Mouse (Mus musculus) embryonic facial prominence, embryonic 14.5 days (tissue): Measurements from ENCODE around the gene Tax1bp3. TPM values are rescaled to one million over a fixed set of nuclear protein-coding genes. Genes with fewer than 3 reads are reported as not detected.

Experiments
- ATAC-seq: fragments of 200-750 bp; cut with Nextera tagmentation; 2 replicates; pipeline ENCODE4 v1.8.0; 2017; ENCODE audit warnings: low read depth, moderate number of reproducible peaks, moderate TSS enrichment
- DNase-seq: peaks from one replicate; pipeline ENCODE4 v3.0.0-alpha.2; 2015; ENCODE audit warnings: low spot score
- H3K27ac ChIP-seq: fragments of 300-500 bp; sonication (generic); replicated peaks from 2 replicates; pipeline ENCODE4 v1.5.1; 2014; ENCODE audit warnings: low read depth, mild to moderate bottlenecking, low read length, moderate library complexity
- H3K27me3 ChIP-seq: fragments of 300-500 bp; sonication (generic); replicated peaks from 2 replicates; pipeline ENCODE4 v1.6.1; 2014; ENCODE audit warnings: low read length; ENCODE audit not compliant: control insufficient read depth, insufficient read depth
- H3K36me3 ChIP-seq: fragments of 300-500 bp; sonication (generic); 2 replicates; pipeline ENCODE4 v1.6.1; 2014; ENCODE audit warnings: low read length, mixed read lengths; ENCODE audit not compliant: control insufficient read depth, insufficient read depth
- H3K4me1 ChIP-seq: fragments of 300-500 bp; sonication (generic); 2 replicates; pipeline ENCODE4 v1.6.1; 2014; ENCODE audit warnings: antibody characterized with exemption, low read length; ENCODE audit not compliant: control insufficient read depth, insufficient read depth
- H3K4me2 ChIP-seq: fragments of 300-500 bp; sonication (generic); 2 replicates; pipeline ENCODE4 v1.6.1; 2014; ENCODE audit warnings: low read depth, mild to moderate bottlenecking, low read length, moderate library complexity, mixed read lengths
- H3K4me3 ChIP-seq: fragments of 300-500 bp; sonication (generic); 2 replicates; pipeline ENCODE4 v1.5.1; 2014; ENCODE audit warnings: low read depth, mild to moderate bottlenecking, low read length
- H3K9ac ChIP-seq: fragments of 300-500 bp; sonication (generic); 2 replicates; pipeline ENCODE4 v1.6.1; 2014; ENCODE audit warnings: low read depth, mild to moderate bottlenecking, low read length, moderate library complexity, mixed read lengths
- H3K9me3 ChIP-seq: fragments of 300-500 bp; sonication (generic); 2 replicates; pipeline ENCODE4 v1.6.1; 2016; ENCODE audit warnings: low read length; ENCODE audit not compliant: control insufficient read depth
- WGBS: fragments of 180-500 bp; shearing (Covaris S2); extraction: QIAGEN DNeasy Blood & Tissue Kit; methylation state at CpG from one replicate; pipeline ENCODE4 v1.1.7; 2014; 5-methylcytosine and 5-hydroxymethylcytosine counted together
- polyA plus RNA-seq: library from polyadenylated mRNA; unstranded; fragments of >200 nt; fragmentation: Nextera tagmentation; extraction: Ambion mirVana; gene quantifications from 2 replicates; pipeline ENCODE4 v1.2.1, GENCODE M21; 2014

Tax1bp3 gene
- polyA plus RNA-seq, 1 experiment from 2014 or later, result 188 TPM

DNA sequence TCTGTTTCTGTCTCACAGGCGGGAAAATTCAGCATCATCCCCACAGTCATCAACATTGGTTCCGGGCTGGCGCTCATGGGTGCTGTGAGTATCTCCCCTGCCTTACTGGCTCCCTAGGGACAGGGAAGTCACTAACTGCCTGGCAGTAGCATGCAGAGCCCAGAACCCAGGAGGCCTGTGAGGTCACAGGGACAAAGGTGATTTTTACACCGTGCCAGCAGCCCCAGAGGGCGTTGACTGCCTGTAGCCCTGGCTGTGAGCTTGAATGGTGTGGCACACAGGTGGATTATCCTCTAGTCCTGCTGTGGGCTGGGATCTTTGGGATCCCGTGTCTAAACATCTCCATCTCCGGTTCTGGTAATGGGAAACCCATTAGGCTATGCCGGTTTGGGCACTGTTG is 8.8 kb upstream of the Tax1bp3 start:
- Histone ChIP-seq H3K4me3 (no peak overlapping the region), H3K4me2 (no peak overlapping the region), H3K9ac (no peak overlapping the region), H3K4me1 (no peaks in the 10 kb centered on the region), H3K36me3 (peaks cover 8% of the 10 kb centered on the region), H3K9me3 (no peaks in the 10 kb centered on the region), H3K27ac (no peak overlapping the region), H3K27me3 (no peaks in the 10 kb centered on the region)
- no peak for ATAC-seq
- DNase-seq, result no peak
- WGBS, result 81% methylated on average over 8 of the region's 8 CpGs

DNA sequence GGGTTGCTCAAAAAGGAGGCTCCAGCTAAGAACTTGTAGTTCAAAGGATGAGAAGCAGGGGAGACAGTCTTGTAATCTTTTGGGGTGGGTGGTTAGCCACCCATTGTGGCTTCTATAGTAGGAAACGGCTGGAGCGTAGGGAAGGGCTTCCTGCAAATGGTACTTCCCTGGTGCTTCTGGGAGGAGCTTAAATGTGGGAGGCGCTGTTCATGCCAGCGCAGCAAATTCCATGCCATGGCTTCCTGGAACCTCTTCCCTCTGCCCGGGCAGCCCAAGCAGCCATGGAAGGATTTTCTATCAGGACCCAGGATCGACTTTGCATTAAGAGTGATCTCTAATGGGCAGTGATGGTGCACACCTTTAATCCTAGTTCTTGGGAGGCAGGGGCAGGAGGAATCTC is 8.3 kb upstream of the Tax1bp3 start:
- Histone ChIP-seq H3K9me3 (no peaks in the 10 kb centered on the region), H3K27me3 (no peaks in the 10 kb centered on the region), H3K4me1 (no peaks in the 10 kb centered on the region), H3K9ac (no peak overlapping the region), H3K27ac (no peak overlapping the region), H3K4me2 (no peak overlapping the region), H3K4me3 (no peak overlapping the region), H3K36me3 (peaks cover 13% of the 10 kb centered on the region)
- DNase-seq (no peak), ATAC-seq (no peak)
- 77% methylated on average over 6 of the region's 6 CpGs for WGBS

DNA sequence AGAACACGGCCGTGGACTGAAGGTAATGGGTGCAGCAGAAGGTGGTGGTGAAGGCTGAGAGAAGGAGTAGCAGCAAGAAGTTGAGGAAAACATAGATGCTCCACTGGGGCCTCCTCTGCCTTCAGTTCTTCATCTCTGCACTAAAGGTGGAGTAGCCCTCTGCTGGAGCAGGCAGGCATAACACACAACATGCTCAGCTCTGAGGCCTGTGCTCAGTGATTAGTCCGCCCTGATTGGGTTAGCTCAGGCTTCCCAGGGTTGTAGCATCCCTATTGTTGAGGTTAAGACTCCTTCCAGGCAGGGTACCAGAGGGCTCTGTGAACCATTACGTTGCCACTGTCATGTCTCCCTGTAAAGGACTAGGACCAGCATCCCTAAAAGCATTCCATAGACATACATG is 7.7 kb upstream of the Tax1bp3 start:
- WGBS, result 46% methylated on average over 4 of the region's 4 CpGs
- Histone ChIP-seq H3K36me3 (peaks cover 19% of the 10 kb centered on the region), H3K9ac (no peak overlapping the region), H3K4me1 (no peaks in the 10 kb centered on the region), H3K4me3 (no peak overlapping the region), H3K4me2 (no peak overlapping the region), H3K9me3 (no peaks in the 10 kb centered on the region), H3K27ac (no peak overlapping the region), H3K27me3 (no peaks in the 10 kb centered on the region)
- ATAC-seq (peak; percentile 62; the same call in 1 of the 2 replicates), DNase-seq (peak; percentile 40)

DNA sequence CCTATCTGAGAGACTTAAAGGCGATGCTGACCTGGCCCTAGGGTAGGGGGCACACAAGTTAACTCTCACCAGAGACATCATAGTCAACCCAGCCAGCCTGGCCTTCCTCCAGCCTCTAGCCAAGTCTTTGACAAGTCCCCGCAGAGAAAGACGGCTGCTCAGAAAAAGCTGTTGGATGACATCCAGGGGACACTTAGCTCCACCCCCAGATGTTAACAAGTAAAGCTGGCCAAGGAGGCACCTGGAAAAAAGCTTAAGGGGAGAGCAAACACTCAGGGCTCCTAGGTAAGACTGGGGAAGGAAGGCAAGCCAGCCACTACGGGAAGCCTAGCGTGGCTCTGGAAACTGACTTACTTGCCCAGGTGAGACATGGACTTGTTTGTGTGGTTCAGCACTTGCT is 4.7 kb upstream of the Tax1bp3 start:
- WGBS, result 43% methylated on average over 5 of the region's 5 CpGs
- H3K4me3 ChIP-seq, result no peak overlapping the region
- H3K9me3 ChIP-seq, result no peaks in the 10 kb centered on the region
- H3K4me1 ChIP-seq, result peaks cover 10% of the 10 kb centered on the region; the same call in 1 of the 2 replicates
- no peak overlapping the region for H3K27ac ChIP-seq
- DNase-seq, result peak; percentile 70
- ATAC-seq, result no peak
- peaks cover 29% of the 10 kb centered on the region for H3K36me3 ChIP-seq
- H3K9ac ChIP-seq, result no peak overlapping the region
- no peaks in the 10 kb centered on the region for H3K27me3 ChIP-seq
- no peak overlapping the region for H3K4me2 ChIP-seq

DNA sequence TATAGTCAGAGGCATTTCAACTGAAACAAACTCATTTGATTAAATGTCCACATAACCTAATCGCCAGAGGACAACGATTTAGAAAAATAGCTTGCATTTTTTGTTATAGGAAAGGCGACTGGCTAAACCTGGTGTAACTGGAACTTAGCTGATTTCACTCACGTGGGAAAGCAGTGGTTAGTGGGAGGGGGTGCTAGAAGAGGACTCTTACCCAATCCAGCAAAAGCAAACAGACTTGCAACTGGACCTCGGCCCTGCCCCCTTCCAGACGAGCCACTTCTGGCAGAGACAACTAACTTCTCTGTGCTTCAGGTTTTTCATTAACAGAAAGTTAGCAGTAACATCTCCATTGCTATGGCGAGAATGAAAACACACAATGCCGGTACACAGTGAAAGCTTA is 1.3 kb upstream of the Tax1bp3 start:
- H3K4me3 ChIP-seq, result peak overlapping the region; percentile 97
- peak overlapping the region; percentile 93 for H3K9ac ChIP-seq
- 37% methylated on average over 8 of the region's 8 CpGs for WGBS
- no peak overlapping the region for H3K27ac ChIP-seq
- ATAC-seq, result no peak
- peaks cover 19% of the 10 kb centered on the region for H3K4me1 ChIP-seq
- H3K9me3 ChIP-seq, result no peaks in the 10 kb centered on the region
- H3K4me2 ChIP-seq, result peak overlapping the region; percentile 71
- DNase-seq, result peak; percentile 33
- H3K27me3 ChIP-seq, result no peaks in the 10 kb centered on the region
- peaks cover 30% of the 10 kb centered on the region for H3K36me3 ChIP-seq

DNA sequence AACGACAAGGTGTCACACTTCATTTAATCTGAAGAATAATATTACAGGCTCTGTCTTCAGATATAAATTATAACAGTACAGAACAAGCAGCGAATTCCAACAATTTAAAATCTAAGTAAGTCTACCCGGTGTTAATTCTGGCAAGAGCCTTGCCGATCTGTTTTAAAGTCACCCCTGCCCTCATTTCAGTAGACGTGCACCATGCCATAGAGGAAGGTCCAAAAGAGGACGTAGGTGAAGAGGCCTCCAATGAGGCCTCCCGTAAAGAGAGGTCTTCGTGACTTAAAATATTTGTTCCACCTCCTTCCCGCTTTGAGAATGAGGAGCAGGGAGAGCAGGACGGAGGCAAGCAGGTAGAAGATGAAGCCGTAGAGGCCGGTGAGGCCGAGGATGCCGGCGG is 697 bp upstream of the Tax1bp3 start:
- Histone ChIP-seq H3K27ac (peak overlapping the region; percentile 83), H3K4me1 (peaks cover 19% of the 10 kb centered on the region), H3K36me3 (peaks cover 33% of the 10 kb centered on the region), H3K9me3 (no peaks in the 10 kb centered on the region), H3K9ac (peak overlapping the region; percentile 93), H3K4me2 (peak overlapping the region; percentile 71), H3K4me3 (peak overlapping the region; percentile 97), H3K27me3 (no peaks in the 10 kb centered on the region)
- ATAC-seq (no peak), DNase-seq (no peak)
- WGBS, result 2% methylated on average over 12 of the region's 15 CpGs

DNA sequence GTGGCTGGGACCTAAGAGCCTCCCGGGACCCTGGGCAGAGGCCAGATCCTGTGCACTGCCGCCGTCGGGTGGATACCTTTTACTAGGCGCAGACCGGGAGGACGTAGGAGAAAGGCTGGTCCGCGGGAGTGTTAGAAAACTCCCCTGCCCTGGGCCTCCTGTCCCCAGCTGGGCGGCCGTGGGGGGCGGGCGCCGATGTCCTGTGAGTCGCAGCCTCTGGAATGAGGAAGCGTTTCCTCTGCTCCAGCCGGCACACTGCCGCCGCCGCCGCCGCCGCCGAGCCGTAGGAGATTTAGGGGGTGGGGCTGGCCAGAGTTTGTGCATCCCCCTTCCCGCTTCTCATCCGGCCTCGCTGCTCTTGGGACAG is 609 bp downstream of the Tax1bp3 start:
- H3K9ac ChIP-seq, result peak overlapping the region; percentile 83
- 0% methylated on average over 14 of the region's 28 CpGs for WGBS
- peak; percentile 88 for ATAC-seq
- peak; percentile 92 for DNase-seq
- no peaks in the 10 kb centered on the region for H3K9me3 ChIP-seq
- no peaks in the 10 kb centered on the region for H3K27me3 ChIP-seq
- H3K4me2 ChIP-seq, result peak overlapping the region; percentile 72
- H3K36me3 ChIP-seq, result peaks cover 36% of the 10 kb centered on the region
- peak overlapping the region; percentile 97 for H3K4me3 ChIP-seq
- H3K27ac ChIP-seq, result peak overlapping the region; percentile 93
- peaks cover 19% of the 10 kb centered on the region for H3K4me1 ChIP-seq

DNA sequence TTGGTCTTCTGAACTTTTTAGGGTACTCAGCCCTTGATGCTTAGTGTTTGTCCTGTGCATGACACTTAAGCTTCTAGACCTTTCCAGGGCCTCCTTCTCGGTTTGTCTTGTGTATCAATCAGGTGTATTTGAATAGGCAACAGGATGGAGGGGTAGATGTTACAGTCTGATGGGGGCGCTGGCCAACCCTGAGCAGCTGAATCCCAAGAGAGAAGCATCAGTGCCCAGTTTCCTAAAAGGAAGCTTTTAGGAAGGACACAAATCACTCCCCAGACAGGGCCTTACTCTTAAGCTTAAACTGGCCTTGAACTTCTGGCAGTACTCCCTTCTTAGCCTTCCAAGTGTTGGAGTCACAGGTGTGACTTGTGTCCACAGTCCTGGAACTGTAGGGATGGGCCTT is 1.0 kb downstream of the Tax1bp3 start:
- peak overlapping the region; percentile 97 for H3K4me3 ChIP-seq
- H3K36me3 ChIP-seq, result peaks cover 35% of the 10 kb centered on the region
- WGBS, result 4% methylated on average over 2 of the region's 2 CpGs
- peak overlapping the region; percentile 83 for H3K9ac ChIP-seq
- peak overlapping the region; percentile 93 for H3K27ac ChIP-seq
- DNase-seq, result peak; percentile 22
- ATAC-seq, result no peak
- H3K9me3 ChIP-seq, result no peaks in the 10 kb centered on the region
- H3K4me1 ChIP-seq, result peaks cover 19% of the 10 kb centered on the region
- H3K27me3 ChIP-seq, result no peaks in the 10 kb centered on the region
- H3K4me2 ChIP-seq, result peak overlapping the region; percentile 72

DNA sequence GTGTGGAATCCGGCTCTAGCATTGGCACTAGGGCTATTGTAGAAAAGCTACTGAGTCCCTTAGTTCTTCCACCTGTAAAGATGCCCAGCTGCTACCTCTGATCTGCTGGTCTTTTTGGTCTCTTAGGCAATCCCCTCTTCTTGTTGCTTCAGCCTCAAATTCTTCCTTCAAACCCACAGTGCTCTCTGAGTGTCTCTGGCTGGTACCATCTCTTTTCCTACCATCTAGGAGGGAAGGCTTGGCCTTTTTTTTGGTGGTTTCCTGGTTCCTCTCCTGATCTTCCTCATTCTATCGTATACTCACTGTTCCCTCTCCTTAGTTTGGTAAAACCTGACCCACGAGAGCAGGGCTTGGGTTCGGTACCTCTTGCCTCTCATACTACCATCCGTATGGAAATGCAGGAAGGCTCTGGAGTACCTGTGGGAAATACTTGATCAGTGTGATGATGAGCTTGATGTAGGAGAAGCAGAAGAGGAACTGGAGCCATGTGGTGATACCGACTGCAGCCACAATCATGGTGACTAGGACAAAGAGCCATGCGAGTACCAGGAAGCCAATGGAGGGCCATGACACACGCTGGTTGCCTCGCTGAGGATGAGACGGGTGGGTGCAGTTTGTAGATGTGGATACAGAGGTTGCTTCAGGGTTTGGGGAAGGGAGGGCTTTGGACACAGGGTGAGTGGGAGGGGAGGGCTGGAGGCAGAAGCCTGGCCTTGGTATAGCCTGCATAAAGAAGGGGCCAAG is 9.2 kb downstream of the Tax1bp3 start:
- no peak overlapping the region for H3K4me2 ChIP-seq
- no peak overlapping the region for H3K4me3 ChIP-seq
- peaks cover 63% of the 10 kb centered on the region for H3K36me3 ChIP-seq
- ATAC-seq (no peak), DNase-seq (no peak)
- H3K27me3 ChIP-seq, result no peaks in the 10 kb centered on the region
- H3K4me1 ChIP-seq, result no peaks in the 10 kb centered on the region
- 94% methylated on average over 10 of the region's 10 CpGs for WGBS
- H3K9ac ChIP-seq, result no peak overlapping the region
- H3K9me3 ChIP-seq, result no peaks in the 10 kb centered on the region
- no peak overlapping the region for H3K27ac ChIP-seq
